28 mouse cellular contexts compared by ENCODE assay signal in genomic region chr8:85067155-85067554, GRCm38 (mm10). TPM values are rescaled to one million over a fixed set of nuclear protein-coding genes. Genes with fewer than 3 reads are reported as not detected.
DNase-seq lines count a peak whose midpoint lies in the region; ATAC-seq lines count a peak whose summit lies in the region.
"Had no signal": no experiment of that assay in that cellular context is flagged by ENCODE, and none has a peak within 500 bp of the region (broad histone marks: within the 10 kb centered on the region; RNA-seq: fewer than 3 reads in every experiment).

No protein-coding gene starts in this region.

- no peak overlapping the region for H3K4me2 ChIP-seq in forebrain, embryonic 11.5 days (ENCODE audit: low read depth, low read length, severe bottlenecking)
- H3K4me2 ChIP-seq in forebrain, embryonic 15.5 days (replicated peaks): no peak overlapping the region
- H3K4me2 ChIP-seq: forebrain, embryonic 12.5 days; heart, embryonic 11.5 days; hindbrain, embryonic 13.5 days had no signal

- ATAC-seq in forebrain, embryonic 11.5 days (replicated peaks; ENCODE audit: low FRiP score): no peak
- no peak for ATAC-seq in forebrain, embryonic 15.5 days (replicated peaks)
- ATAC-seq: activated CD4-positive, CD25-positive, alpha-beta regulatory T cell, adult 4 months; forebrain, postnatal 0 days; hindbrain, embryonic 16.5 days had no signal

- H3K4me3 ChIP-seq in forebrain, embryonic 11.5 days (ENCODE audit: low read depth, low read length): no peak overlapping the region
- H3K4me3 ChIP-seq in forebrain, embryonic 15.5 days: no peak overlapping the region
- H3K4me3 ChIP-seq: forebrain, embryonic 12.5 days; gastrocnemius, adult 2 months; hindbrain, embryonic 13.5 days had no signal

- H3K36me3 ChIP-seq in forebrain, embryonic 11.5 days (ENCODE audit: control insufficient read depth, insufficient read depth, low read length): peaks cover 5% of the 10 kb centered on the region; the same call in 1 of the 2 replicates
- peaks cover 28% of the 10 kb centered on the region; the same call in 1 of the 2 replicates for H3K36me3 ChIP-seq in forebrain, embryonic 15.5 days

- no peaks in the 10 kb centered on the region for H3K9me3 ChIP-seq in forebrain, embryonic 11.5 days (ENCODE audit: control insufficient read depth, low read length)
- H3K9me3 ChIP-seq in forebrain, embryonic 15.5 days: no peaks in the 10 kb centered on the region
- H3K9me3 ChIP-seq: forebrain, embryonic 12.5 days; hindbrain, embryonic 13.5 days had no signal

- no peak overlapping the region for H3K27ac ChIP-seq in forebrain, embryonic 11.5 days (ENCODE audit: low read depth, low read length)
- no peak overlapping the region for H3K27ac ChIP-seq in forebrain, embryonic 15.5 days (replicated peaks)
- H3K27ac ChIP-seq: forebrain, embryonic 12.5 days; gastrocnemius, adult 2 months; hindbrain, embryonic 13.5 days had no signal

- WGBS in forebrain, embryonic 11.5 days: 94% methylated on average over 2 of the region's 2 CpGs
- WGBS in forebrain, embryonic 15.5 days: 92% methylated on average over 2 of the region's 2 CpGs

- no peaks in the 10 kb centered on the region; the same call in 1 of the 2 replicates for H3K4me1 ChIP-seq in forebrain, embryonic 11.5 days (replicated peaks; ENCODE audit: control insufficient read depth, insufficient read depth, low read length)
- peaks cover 14% of the 10 kb centered on the region for H3K4me1 ChIP-seq in forebrain, embryonic 15.5 days

- H3K9ac ChIP-seq in forebrain, embryonic 11.5 days (ENCODE audit: low read length): no peak overlapping the region
- no peak overlapping the region for H3K9ac ChIP-seq in forebrain, embryonic 15.5 days (replicated peaks)
- H3K9ac ChIP-seq: forebrain, embryonic 12.5 days; forebrain, postnatal 0 days had no signal

- DNase-seq in forebrain, embryonic 11.5 days (ENCODE audit: low spot score): peak; percentile 44
- DNase-seq in urinary bladder, adult 18-20 months (ENCODE audit: low spot score in 2 of 2): peak; percentile 45 to 60
- DNase-seq in urinary bladder, postnatal 4 days (ENCODE audit: low spot score in 2 of 2): no peak
- peak; percentile 69 for DNase-seq in fat pad, adult 2 months (ENCODE audit: extremely low read depth, low read depth, low spot score)
- DNase-seq in urinary bladder, postnatal 36 days (ENCODE audit: low spot score in 2 of 2): peak; percentile 63 to 64
- DNase-seq in embryo, embryonic 10 days (ENCODE audit: low spot score): no peak
- DNase-seq: adrenal gland, adult 8-10 months; adrenal gland, postnatal 25 days; cerebellum, adult 11-12 months; cerebellum, adult 8-10 months; cerebellum, postnatal 10 days; cerebellum, postnatal 36 days; forebrain, postnatal 0 days; gastrocnemius, adult 2 months; gastrocnemius, postnatal 14 days; heart, adult 18-20 months had no signal

- no peaks in the 10 kb centered on the region for H3K27me3 ChIP-seq in forebrain, embryonic 11.5 days (ENCODE audit: control insufficient read depth, insufficient read depth, low read length)
- no peaks in the 10 kb centered on the region for H3K27me3 ChIP-seq in forebrain, embryonic 15.5 days
- H3K27me3 ChIP-seq: forebrain, embryonic 12.5 days; hindbrain, embryonic 13.5 days had no signal

RNA-seq across cellular contexts. Expression of gene Gm5741, which starts 0.6 kb away (rescaled TPM):
- polyA plus RNA-seq in forebrain, embryonic 11.5 days (2014; fragmentation: Nextera tagmentation; extraction: Ambion mirVana): not detected in 2 replicates
- polyA plus RNA-seq in forebrain, embryonic 15.5 days (2015; fragmentation: Nextera tagmentation; extraction: Ambion mirVana): 1.2 and 2.0 TPM in 2 replicates
- polyA plus RNA-seq: activated CD4-positive, CD25-positive, alpha-beta regulatory T cell, adult 4 months; brain, embryonic 14.5 days; cortical plate, adult 2 months; embryonic facial prominence, embryonic 11.5 days; frontal cortex, adult 2 months; heart, embryonic 11.5 days; heart, embryonic 14.5 days; heart, postnatal 0 days had no signal

RNA-seq across cellular contexts. Expression of gene Dhps, which starts 4.4 kb away (rescaled TPM):
- polyA plus RNA-seq in forebrain, embryonic 11.5 days (2014; fragmentation: Nextera tagmentation; extraction: Ambion mirVana): 63.5 and 68.5 TPM in 2 replicates
- 91.4 and 92.3 TPM in 2 replicates for polyA plus RNA-seq in forebrain, embryonic 15.5 days (2015; fragmentation: Nextera tagmentation; extraction: Ambion mirVana)

RNA-seq across cellular contexts. Expression of gene Fbxw9, which starts 7.3 kb away (rescaled TPM):
- polyA plus RNA-seq in forebrain, embryonic 11.5 days (2014; fragmentation: Nextera tagmentation; extraction: Ambion mirVana): 23.8 and 33.8 TPM in 2 replicates
- 63.0 and 67.1 TPM in 2 replicates for polyA plus RNA-seq in forebrain, embryonic 15.5 days (2015; fragmentation: Nextera tagmentation; extraction: Ambion mirVana)

RNA-seq across cellular contexts. Expression of gene Wdr83os, which starts 13.4 kb away (rescaled TPM):
- polyA plus RNA-seq in forebrain, embryonic 11.5 days (2014; fragmentation: Nextera tagmentation; extraction: Ambion mirVana): 123 and 125 TPM in 2 replicates
- 120 and 132 TPM in 2 replicates for polyA plus RNA-seq in forebrain, embryonic 15.5 days (2015; fragmentation: Nextera tagmentation; extraction: Ambion mirVana)

RNA-seq across cellular contexts. Expression of gene Wdr83, which starts 14.0 kb away (rescaled TPM):
- 47.3 and 57.4 TPM in 2 replicates for polyA plus RNA-seq in forebrain, embryonic 11.5 days (2014; fragmentation: Nextera tagmentation; extraction: Ambion mirVana)
- polyA plus RNA-seq in forebrain, embryonic 15.5 days (2015; fragmentation: Nextera tagmentation; extraction: Ambion mirVana): 62.1 and 62.3 TPM in 2 replicates

Comparison
In these comparisons a context has a peak if more than half of its experiments do, and no peak if none do; other contexts are left out.
1. DNase-seq: peak in forebrain, embryonic 11.5 days (single experiment), urinary bladder, adult 18-20 months (2 of 2), fat pad, adult 2 months (single experiment) and urinary bladder, postnatal 36 days (2 of 2); none in urinary bladder, postnatal 4 days (0 of 2) and embryo, embryonic 10 days (single experiment).